Mouse (Mus musculus): ENCODE results near the gene Por. TPM values are rescaled to one million over a fixed set of nuclear protein-coding genes. Genes with fewer than 3 reads are reported as not detected.

Por gene
- total and polyA plus RNA-seq, 2 experiments = 211 to 284 TPM

- Histone ChIP-seq H3K79me2 (ENCODE audit: control insufficient read depth, insufficient read depth, low read length) (peaks cover under 1% of the 10 kb centered on the region; the same call in 1 of the 2 replicates), H3K36me3 (ENCODE audit: control insufficient read depth, insufficient read depth, low read length) (peaks cover 2% of the 10 kb centered on the region; the same call in 1 of the 2 replicates), H3K9ac (ENCODE audit: low read depth, low read length) (no peak overlapping the region), H3K27me3 (ENCODE audit: control insufficient read depth, insufficient read depth, low read length) (no peaks in the 10 kb centered on the region), H3K4me1 (ENCODE audit: control insufficient read depth, insufficient read depth, low read length) (peaks cover 25% of the 10 kb centered on the region), H3K27ac (replicated peaks; ENCODE audit: insufficient read depth, low read depth, low read length) (no peak overlapping the region; the same call in 1 of the 2 replicates), H3K4me3 (ENCODE audit: insufficient read depth, low read depth, low read length) (no peak overlapping the region)
- DNase-seq (ENCODE audit: extremely low read depth, low read depth, low spot score) = no peak
- no peak for TF ChIP-seq POLR2A (IDR thresholded peaks at IDR 0.05; ENCODE audit: extremely low read depth, insufficient read depth, low read length)
- no peak for TF ChIP-seq CTCF (IDR thresholded peaks at IDR 0.05; ENCODE audit: low read depth, low read length)
- WGBS = 96% methylated on average over 1 of the region's 1 CpGs
Measured at GRCm38 (mm10) chr5:135641028-135641427, 28.8 kb upstream of the Por start.

- H3K4me1 ChIP-seq (ENCODE audit: control insufficient read depth, insufficient read depth, low read length) = peaks cover 34% of the 10 kb centered on the region
- TF ChIP-seq POLR2A (IDR thresholded peaks at IDR 0.05; ENCODE audit: extremely low read depth, insufficient read depth, low read length) = no peak
- no peak for TF ChIP-seq CTCF (IDR thresholded peaks at IDR 0.05; ENCODE audit: low read depth, low read length)
- no peak overlapping the region for H3K4me3 ChIP-seq (ENCODE audit: insufficient read depth, low read depth, low read length)
- no peaks in the 10 kb centered on the region for H3K79me2 ChIP-seq (ENCODE audit: control insufficient read depth, insufficient read depth, low read length)
- no peaks in the 10 kb centered on the region for H3K27me3 ChIP-seq (ENCODE audit: control insufficient read depth, insufficient read depth, low read length)
- no peaks in the 10 kb centered on the region for H3K36me3 ChIP-seq (ENCODE audit: control insufficient read depth, insufficient read depth, low read length)
- peak; percentile 90 for DNase-seq (ENCODE audit: extremely low read depth, low read depth, low spot score)
- no peak overlapping the region; the same call in 1 of the 2 replicates for H3K9ac ChIP-seq (ENCODE audit: low read depth, low read length)
- 24% methylated on average over 10 of the region's 10 CpGs for WGBS
- H3K27ac ChIP-seq (replicated peaks; ENCODE audit: insufficient read depth, low read depth, low read length) = peak overlapping the region; percentile 68
Measured at GRCm38 (mm10) chr5:135642686-135643551, 26.9 kb upstream of the Por start.

- H3K36me3 ChIP-seq (ENCODE audit: control insufficient read depth, insufficient read depth, low read length) = no peaks in the 10 kb centered on the region
- TF ChIP-seq CTCF (IDR thresholded peaks at IDR 0.05; ENCODE audit: low read depth, low read length) = no peak
- TF ChIP-seq POLR2A (IDR thresholded peaks at IDR 0.05; ENCODE audit: extremely low read depth, insufficient read depth, low read length) = no peak
- H3K4me1 ChIP-seq (ENCODE audit: control insufficient read depth, insufficient read depth, low read length) = peaks cover 34% of the 10 kb centered on the region
- H3K79me2 ChIP-seq (ENCODE audit: control insufficient read depth, insufficient read depth, low read length) = no peaks in the 10 kb centered on the region
- no peaks in the 10 kb centered on the region for H3K27me3 ChIP-seq (ENCODE audit: control insufficient read depth, insufficient read depth, low read length)
- H3K9ac ChIP-seq (ENCODE audit: low read depth, low read length) = no peak overlapping the region
- WGBS = 100% methylated on average over 1 of the region's 1 CpGs
- peak overlapping the region; percentile 68 for H3K27ac ChIP-seq (replicated peaks; ENCODE audit: insufficient read depth, low read depth, low read length)
- no peak for DNase-seq (ENCODE audit: extremely low read depth, low read depth, low spot score)
- no peak overlapping the region for H3K4me3 ChIP-seq (ENCODE audit: insufficient read depth, low read depth, low read length)
Measured at GRCm38 (mm10) chr5:135643552-135643842, 26.3 kb upstream of the Por start.

- Histone ChIP-seq H3K4me1 (ENCODE audit: control insufficient read depth, insufficient read depth, low read length) (peaks cover 33% of the 10 kb centered on the region), H3K36me3 (ENCODE audit: control insufficient read depth, insufficient read depth, low read length) (no peaks in the 10 kb centered on the region), H3K4me3 (ENCODE audit: insufficient read depth, low read depth, low read length) (no peak overlapping the region), H3K27me3 (ENCODE audit: control insufficient read depth, insufficient read depth, low read length) (no peaks in the 10 kb centered on the region), H3K9ac (ENCODE audit: low read depth, low read length) (no peak overlapping the region; the same call in 1 of the 2 replicates), H3K79me2 (ENCODE audit: control insufficient read depth, insufficient read depth, low read length) (no peaks in the 10 kb centered on the region), H3K27ac (replicated peaks; ENCODE audit: insufficient read depth, low read depth, low read length) (peak overlapping the region; percentile 44)
- DNase-seq (ENCODE audit: extremely low read depth, low read depth, low spot score) = no peak
- TF ChIP-seq POLR2A (IDR thresholded peaks at IDR 0.05; ENCODE audit: extremely low read depth, insufficient read depth, low read length) (no peak), CTCF (IDR thresholded peaks at IDR 0.05; ENCODE audit: low read depth, low read length) (no peak)
- WGBS = 93% methylated on average over 8 of the region's 8 CpGs
Measured at GRCm38 (mm10) chr5:135643869-135644268, 26.0 kb upstream of the Por start.

- TF ChIP-seq CTCF (IDR thresholded peaks at IDR 0.05; ENCODE audit: low read depth, low read length) (no peak), POLR2A (IDR thresholded peaks at IDR 0.05; ENCODE audit: extremely low read depth, insufficient read depth, low read length) (no peak)
- Histone ChIP-seq H3K27ac (replicated peaks; ENCODE audit: insufficient read depth, low read depth, low read length) (peak overlapping the region; percentile 69), H3K27me3 (ENCODE audit: control insufficient read depth, insufficient read depth, low read length) (no peaks in the 10 kb centered on the region), H3K79me2 (ENCODE audit: control insufficient read depth, insufficient read depth, low read length) (no peaks in the 10 kb centered on the region), H3K36me3 (ENCODE audit: control insufficient read depth, insufficient read depth, low read length) (no peaks in the 10 kb centered on the region), H3K4me1 (ENCODE audit: control insufficient read depth, insufficient read depth, low read length) (peaks cover 25% of the 10 kb centered on the region), H3K9ac (ENCODE audit: low read depth, low read length) (no peak overlapping the region), H3K4me3 (ENCODE audit: insufficient read depth, low read depth, low read length) (no peak overlapping the region)
- DNase-seq (ENCODE audit: extremely low read depth, low read depth, low spot score) = no peak
- WGBS = 85% methylated on average over 5 of the region's 5 CpGs
Measured at GRCm38 (mm10) chr5:135645330-135645729, 24.5 kb upstream of the Por start.

- TF ChIP-seq POLR2A (IDR thresholded peaks at IDR 0.05; ENCODE audit: extremely low read depth, insufficient read depth, low read length) (no peak), CTCF (IDR thresholded peaks at IDR 0.05; ENCODE audit: low read depth, low read length) (no peak)
- 24% methylated on average over 6 of the region's 6 CpGs for WGBS
- DNase-seq (ENCODE audit: extremely low read depth, low read depth, low spot score) = peak; percentile 80
Measured at GRCm38 (mm10) chr5:135646038-135646437, 23.8 kb upstream of the Por start.

More at GRCm38 (mm10) chr5:135646038-135646437, 23.8 kb upstream of the Por start:
- H3K36me3 ChIP-seq (ENCODE audit: control insufficient read depth, insufficient read depth, low read length) = no peaks in the 10 kb centered on the region
- H3K4me1 ChIP-seq (ENCODE audit: control insufficient read depth, insufficient read depth, low read length) = peaks cover 25% of the 10 kb centered on the region
- peak overlapping the region; percentile 12; the same call in 1 of the 2 replicates for H3K9ac ChIP-seq (ENCODE audit: low read depth, low read length)
- H3K27me3 ChIP-seq (ENCODE audit: control insufficient read depth, insufficient read depth, low read length) = no peaks in the 10 kb centered on the region
- no peaks in the 10 kb centered on the region for H3K79me2 ChIP-seq (ENCODE audit: control insufficient read depth, insufficient read depth, low read length)
- no peak overlapping the region for H3K4me3 ChIP-seq (ENCODE audit: insufficient read depth, low read depth, low read length)
- H3K27ac ChIP-seq (replicated peaks; ENCODE audit: insufficient read depth, low read depth, low read length) = peak overlapping the region; percentile 69

All from liver, adult 2 months (tissue).